Mouse (Mus musculus) NIH3T3 (cell line): ENCODE results near the gene Gtsf2.

ENCODE experiments used
- DNase-seq: peaks from one replicate; pipeline ENCODE4 v3.0.0-alpha.2; 2012; ENCODE audit warnings: low read depth

Gene Gtsf2

GRCm38 (mm10) chr15:103393577-103393976, 54.7 kb downstream of the Gtsf2 start:
- DNase-seq: peak; percentile 43
